Mouse (Mus musculus) C2C12 (cell line): ENCODE data around the gene Crispld2.

Experiments used
- CTCF ChIP-seq: IDR thresholded peaks from one replicate; pipeline ENCODE4 v1.5.1; 2011; ENCODE audit not compliant: control insufficient read depth, insufficient read depth, insufficient read length
- MAX ChIP-seq: IDR thresholded peaks from one replicate; pipeline ENCODE4 v1.6.1; 2011; ENCODE audit warnings: mild to moderate bottlenecking, control low read depth
- MYOD1 ChIP-seq: IDR thresholded peaks from one replicate; pipeline ENCODE4 v1.6.1; 2011; ENCODE audit warnings: low read depth; ENCODE audit not compliant: control insufficient read depth, insufficient read length
- USF1 ChIP-seq: IDR thresholded peaks from one replicate; pipeline ENCODE4 v1.6.1; 2011; ENCODE audit warnings: low read depth, mild to moderate bottlenecking, control low read depth, moderate library complexity

DNA sequence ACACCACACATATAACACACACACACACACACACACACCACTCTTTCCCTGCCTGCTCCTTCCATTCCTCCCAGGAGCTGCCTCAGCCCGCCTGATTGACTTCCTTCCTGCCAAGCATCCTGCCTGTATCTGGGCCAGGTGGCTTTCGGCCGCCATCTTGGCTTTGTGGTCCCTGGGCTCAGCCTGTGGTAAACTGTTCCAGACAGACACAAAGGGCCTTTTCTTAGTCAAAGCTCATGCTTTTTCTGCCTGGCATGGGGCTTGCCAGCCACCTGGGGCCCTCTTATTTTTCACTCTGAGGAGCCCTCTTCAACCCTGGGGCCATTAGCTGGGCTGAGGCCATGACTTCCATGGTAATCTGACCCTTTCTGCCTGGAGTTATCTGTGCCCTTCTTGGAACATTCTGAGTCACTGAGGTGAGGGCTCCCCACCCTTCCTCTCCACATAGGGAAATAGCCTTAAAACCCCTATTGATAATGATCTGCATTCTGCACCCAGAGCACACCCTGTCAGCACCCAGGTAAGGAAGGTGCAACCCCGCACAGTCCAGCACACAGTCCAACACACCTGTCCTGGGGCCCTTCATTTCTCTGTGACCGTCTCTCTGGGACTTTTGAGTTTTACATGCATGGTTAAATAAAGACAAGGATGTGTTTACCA is 40.4 kb downstream of the Crispld2 start:
- TF ChIP-seq CTCF (no peak), MYOD1 (no peak), USF1 (no peak), MAX (no peak)
